Mouse (Mus musculus): ENCODE measurements around the gene 3110082J24Rik.

GRCm38 (mm10) chr5:30113881-30114760 is 8.2 kb upstream of the 3110082J24Rik start:
- peak; percentile 33; the same call in 1 of the 2 replicates for TF ChIP-seq CTCF (IDR thresholded peaks at IDR 0.05; ENCODE audit: extremely low read depth, insufficient read depth, insufficient read length, insufficient replicate concordance)
- TF ChIP-seq POLR2A (IDR thresholded peaks at IDR 0.05; ENCODE audit: low read depth, low read length): no peak

All from spleen, adult 2 months (tissue).